ENCODE assay signal across 25 mouse cellular contexts in genomic region chr15:44301491-44301890, GRCm38 (mm10).
DNase-seq lines count a peak whose midpoint lies in the region; ATAC-seq and TF ChIP-seq lines count a peak whose summit lies in the region.
"Had no signal": no experiment of that assay in that cellular context is flagged by ENCODE, and none has a peak within 500 bp of the region (broad histone marks: within the 10 kb centered on the region; RNA-seq: fewer than 3 reads in every experiment).

No protein-coding gene starts in this region.

- no peaks in the 10 kb centered on the region for H3K36me3 ChIP-seq in forebrain, embryonic 13.5 days (ENCODE audit: poor library complexity, severe bottlenecking)
- H3K36me3 ChIP-seq in forebrain, embryonic 10.5 days (replicated peaks): no peaks in the 10 kb centered on the region
- H3K36me3 ChIP-seq: hindbrain, embryonic 13.5 days; limb, embryonic 13.5 days; lung, embryonic 15.5 days; midbrain, embryonic 10.5 days; stomach, embryonic 15.5 days had no signal

- H3K9me3 ChIP-seq in forebrain, embryonic 13.5 days (replicated peaks): no peaks in the 10 kb centered on the region
- H3K9me3 ChIP-seq in forebrain, embryonic 10.5 days: no peaks in the 10 kb centered on the region
- H3K9me3 ChIP-seq: hindbrain, embryonic 13.5 days; limb, embryonic 13.5 days; lung, embryonic 15.5 days; midbrain, embryonic 10.5 days; stomach, embryonic 15.5 days had no signal

- DNase-seq in forebrain, embryonic 10.5 days (ENCODE audit: extremely low spot score, low spot score): no peak
- no peak for DNase-seq in layer of hippocampus, adult 2 months (ENCODE audit: low spot score in 2 of 2)
- DNase-seq in layer of hippocampus, adult 8-10 months (ENCODE audit: low spot score in 2 of 2): no peak
- DNase-seq in brain, embryonic 14.5 days (ENCODE audit: low read depth): peak; percentile 50
- DNase-seq in right cerebral cortex, postnatal 4 days: no peak
- DNase-seq in cerebellum, postnatal 14 days: no peak
- DNase-seq: adrenal gland, postnatal 14 days; cerebellum, adult 2 months; cerebellum, postnatal 25 days; gastrocnemius, postnatal 14 days; heart, postnatal 14 days; kidney, adult 11 months; kidney, postnatal 14 days; thymus, postnatal 14 days had no signal

- H3K4me3 ChIP-seq in forebrain, embryonic 13.5 days: no peak overlapping the region
- no peak overlapping the region for H3K4me3 ChIP-seq in forebrain, embryonic 10.5 days
- H3K4me3 ChIP-seq in layer of hippocampus, adult 2 months: no peak overlapping the region
- H3K4me3 ChIP-seq: erythroblast, embryonic 14.5 days; hindbrain, embryonic 13.5 days; left cerebral cortex, adult 2 months; limb, embryonic 13.5 days; lung, embryonic 15.5 days; midbrain, embryonic 10.5 days; stomach, embryonic 15.5 days had no signal

- ATAC-seq in forebrain, embryonic 13.5 days: 0 out of 2 replicates have a peak, but pooled peaks have one; percentile 33
- ATAC-seq: inflammation-experienced regulatory T-cells, adult 6 months; Patski had no signal

- no peak overlapping the region for H3K4me2 ChIP-seq in forebrain, embryonic 13.5 days
- H3K4me2 ChIP-seq: hindbrain, embryonic 13.5 days; limb, embryonic 13.5 days; liver, embryonic 11.5 days; lung, embryonic 15.5 days; stomach, embryonic 15.5 days had no signal

- TF ChIP-seq POLR2A in brain, embryonic 14.5 days (IDR thresholded peaks at IDR 0.05; ENCODE audit: borderline replicate concordance, extremely low read depth, insufficient read depth, insufficient read length, poor library complexity, severe bottlenecking): no peak

- TF ChIP-seq CTCF in layer of hippocampus, adult 2 months (conservative IDR thresholded peaks at IDR 0.05): no peak
- no peak for TF ChIP-seq CTCF in brain, embryonic 14.5 days (IDR thresholded peaks at IDR 0.05; ENCODE audit: borderline replicate concordance, extremely low read depth, insufficient read depth, insufficient read length)

- H3K9ac ChIP-seq in forebrain, embryonic 13.5 days: no peak overlapping the region
- H3K9ac ChIP-seq: hindbrain, embryonic 13.5 days; limb, embryonic 13.5 days; lung, embryonic 15.5 days; stomach, embryonic 15.5 days had no signal

- WGBS in forebrain, embryonic 13.5 days: 54% methylated on average over 3 of the region's 3 CpGs
- 77% methylated on average over 3 of the region's 3 CpGs for WGBS in forebrain, embryonic 10.5 days

- H3K27ac ChIP-seq in forebrain, embryonic 13.5 days: no peak overlapping the region
- no peak overlapping the region for H3K27ac ChIP-seq in forebrain, embryonic 10.5 days
- H3K27ac ChIP-seq in layer of hippocampus, adult 2 months: peak overlapping the region; percentile 46
- H3K27ac ChIP-seq: hindbrain, embryonic 13.5 days; left cerebral cortex, adult 2 months; limb, embryonic 13.5 days; lung, embryonic 15.5 days; midbrain, embryonic 10.5 days; stomach, embryonic 15.5 days had no signal

- H3K27me3 ChIP-seq in forebrain, embryonic 13.5 days: no peaks in the 10 kb centered on the region
- H3K27me3 ChIP-seq in forebrain, embryonic 10.5 days (ENCODE audit: poor library complexity, severe bottlenecking): no peaks in the 10 kb centered on the region
- H3K27me3 ChIP-seq: hindbrain, embryonic 13.5 days; limb, embryonic 13.5 days; lung, embryonic 15.5 days; stomach, embryonic 15.5 days had no signal

- H3K4me1 ChIP-seq in forebrain, embryonic 13.5 days: no peaks in the 10 kb centered on the region
- H3K4me1 ChIP-seq in forebrain, embryonic 10.5 days: no peaks in the 10 kb centered on the region
- H3K4me1 ChIP-seq: hindbrain, embryonic 13.5 days; limb, embryonic 13.5 days; lung, embryonic 15.5 days; midbrain, embryonic 10.5 days; stomach, embryonic 15.5 days had no signal
